Mouse (Mus musculus): ENCODE results near the gene Gtf3c4.

The Gtf3c4 gene

DNA sequence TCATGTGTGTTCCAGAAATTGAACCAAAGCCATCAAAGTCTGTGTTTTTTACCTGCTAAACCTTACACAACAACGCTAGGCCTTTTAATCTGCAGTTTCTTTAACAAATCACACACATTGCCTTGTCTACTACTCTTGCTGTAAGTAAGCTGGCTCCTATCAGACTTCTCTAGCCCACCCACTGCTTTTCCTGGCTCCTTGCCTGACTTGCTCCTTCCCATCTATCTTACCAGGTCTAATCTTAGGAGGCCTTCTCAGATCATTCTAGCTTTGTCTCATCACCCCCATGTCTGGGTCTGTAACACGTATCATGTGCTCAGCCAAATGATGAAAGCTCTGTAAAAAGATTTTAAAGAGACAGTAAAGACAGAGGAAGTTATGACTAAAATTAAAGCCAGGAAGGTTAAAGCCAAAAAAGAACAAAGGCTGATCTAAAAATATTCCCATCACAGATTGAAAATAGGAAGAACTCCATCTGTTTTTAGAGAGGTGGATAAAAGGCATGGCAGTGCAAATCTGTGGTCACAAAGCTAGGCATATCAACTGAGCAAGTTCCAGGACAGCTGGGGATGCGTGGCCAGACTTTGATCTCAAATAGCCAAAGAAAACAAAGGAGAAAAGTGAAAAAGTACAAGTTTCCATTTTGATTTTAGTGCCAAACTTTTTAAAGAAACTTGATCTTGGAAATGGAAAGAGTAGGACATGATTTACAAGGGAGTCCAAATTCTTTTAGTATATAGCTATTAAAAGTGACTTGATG is 3.8 kb downstream of the Gtf3c4 start:
- no peak for TF ChIP-seq GATA4 (IDR thresholded peaks at IDR 0.05; ENCODE audit: insufficient replicate concordance, low read length)

DNA sequence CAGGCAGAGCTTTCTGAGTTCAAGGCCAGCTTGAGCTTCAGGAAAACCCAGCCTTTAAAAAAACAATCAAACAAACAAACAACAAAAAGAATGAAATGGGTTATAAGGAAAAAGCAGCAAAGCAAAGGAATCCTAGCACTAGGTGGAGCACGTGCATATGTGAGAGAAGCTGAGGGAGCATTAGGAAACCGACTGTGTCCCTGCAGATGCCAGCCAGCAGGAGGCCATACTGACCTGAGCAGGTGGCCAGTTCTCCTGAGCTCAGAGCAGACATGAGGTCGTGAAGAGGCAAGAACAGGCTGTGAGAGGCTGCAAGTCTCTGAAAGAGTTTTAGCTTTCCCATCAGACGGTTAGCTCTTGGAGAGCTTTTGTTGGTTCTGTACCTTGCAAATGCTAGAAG is 10.9 kb downstream of the Gtf3c4 start:
- no peak for TF ChIP-seq GATA4 (IDR thresholded peaks at IDR 0.05; ENCODE audit: insufficient replicate concordance, low read length)

DNA sequence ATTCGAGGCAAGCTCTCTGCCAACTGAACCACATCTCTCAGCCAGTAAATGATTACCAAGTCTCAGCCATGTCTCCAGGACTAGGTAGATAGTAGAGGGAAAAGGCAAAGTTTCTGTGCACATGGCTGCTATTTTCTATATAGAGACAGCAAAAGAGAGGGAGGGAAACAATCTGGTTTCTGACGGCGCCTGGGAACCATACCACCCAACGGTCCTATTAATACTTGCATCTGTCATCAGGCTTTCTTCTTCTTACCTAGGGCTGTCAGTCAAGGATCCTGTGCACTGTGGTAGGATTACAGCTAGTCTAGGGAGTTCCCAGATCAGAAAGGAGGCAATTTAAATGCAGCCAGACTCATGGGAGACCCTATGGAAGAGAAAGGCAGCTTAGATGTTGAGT is 21.3 kb downstream of the Gtf3c4 start:
- no peak for TF ChIP-seq GATA4 (IDR thresholded peaks at IDR 0.05; ENCODE audit: insufficient replicate concordance, low read length)

DNA sequence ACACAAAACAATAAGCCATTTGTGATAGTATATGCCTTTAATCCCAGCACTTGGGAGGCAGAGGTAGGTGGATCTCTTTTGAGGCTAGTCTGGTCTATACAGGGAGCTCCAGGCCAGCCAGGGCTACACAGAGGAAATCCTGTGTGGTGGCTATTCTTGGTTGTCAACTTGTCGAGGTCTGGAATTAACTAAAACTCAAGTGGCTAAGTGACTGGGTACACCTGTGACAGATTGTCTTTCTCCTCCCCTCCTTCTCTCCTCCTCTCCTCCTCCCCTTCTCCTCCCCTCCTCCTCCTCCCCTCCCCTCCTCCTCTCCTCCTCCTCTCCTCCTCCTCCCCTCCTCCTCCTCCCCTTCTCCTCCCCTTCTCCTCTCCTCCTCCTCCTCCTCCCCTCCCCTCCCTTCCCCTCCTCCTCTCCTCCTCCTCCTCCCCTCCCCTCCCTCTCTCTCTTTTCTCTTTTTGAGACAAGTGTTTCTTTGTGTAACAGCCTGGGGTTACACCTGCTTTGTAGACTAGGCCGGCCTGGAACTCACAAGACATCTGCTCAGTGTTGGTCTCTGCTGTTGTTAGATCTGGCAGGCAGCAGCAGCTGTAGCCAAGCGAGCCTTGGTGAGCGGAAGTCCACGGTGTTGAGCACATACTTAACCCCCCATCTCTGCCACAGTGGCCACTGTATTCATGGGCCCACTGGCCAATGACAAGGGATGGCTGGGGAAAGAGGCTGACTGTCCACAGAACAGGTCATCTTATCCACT is 29.7 kb downstream of the Gtf3c4 start:
- TF ChIP-seq GATA4 (IDR thresholded peaks at IDR 0.05; ENCODE audit: insufficient replicate concordance, low read length) = no peak

DNA sequence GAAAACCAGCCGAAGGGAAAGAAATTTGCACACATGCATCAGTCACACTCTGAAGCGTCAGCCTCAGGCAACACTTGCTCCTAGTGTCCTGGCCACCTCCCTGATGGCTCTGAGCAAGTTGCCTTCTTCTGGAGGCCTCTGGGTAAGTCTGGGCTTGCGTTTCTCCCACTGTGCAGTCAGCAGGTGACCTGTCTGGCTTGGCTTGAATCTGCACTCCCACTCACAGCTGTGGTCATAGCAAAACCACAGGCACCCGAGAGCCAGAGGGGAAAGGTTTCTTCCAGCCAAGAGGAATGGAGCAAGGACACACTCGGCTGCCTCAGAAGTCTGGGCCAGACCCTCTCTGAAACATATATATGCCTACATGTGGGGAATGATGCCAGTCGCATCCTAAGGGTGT is 31.3 kb downstream of the Gtf3c4 start:
- TF ChIP-seq GATA4 (IDR thresholded peaks at IDR 0.05; ENCODE audit: insufficient replicate concordance, low read length) = no peak

DNA sequence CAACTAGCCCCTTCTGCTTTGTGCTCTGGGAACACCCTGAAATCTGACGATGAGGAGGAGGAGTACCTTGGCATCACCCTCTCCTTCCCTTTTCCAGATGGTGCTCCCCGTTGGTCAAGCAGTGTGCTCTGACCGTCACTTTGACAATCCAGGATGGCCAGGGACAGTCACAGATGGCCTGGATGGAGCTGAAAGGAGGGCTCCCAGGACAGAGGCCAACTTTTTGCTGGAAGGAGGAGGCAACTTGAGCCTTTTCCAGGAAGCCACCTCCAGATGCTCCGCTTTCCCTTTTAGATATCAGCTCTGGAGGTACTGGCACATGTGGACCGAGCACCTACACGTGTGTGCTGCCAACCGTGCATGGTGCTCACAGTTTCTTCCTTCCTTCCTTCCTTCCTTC is 36.8 kb downstream of the Gtf3c4 start:
- TF ChIP-seq GATA4 (IDR thresholded peaks at IDR 0.05; ENCODE audit: insufficient replicate concordance, low read length) = no peak

DNA sequence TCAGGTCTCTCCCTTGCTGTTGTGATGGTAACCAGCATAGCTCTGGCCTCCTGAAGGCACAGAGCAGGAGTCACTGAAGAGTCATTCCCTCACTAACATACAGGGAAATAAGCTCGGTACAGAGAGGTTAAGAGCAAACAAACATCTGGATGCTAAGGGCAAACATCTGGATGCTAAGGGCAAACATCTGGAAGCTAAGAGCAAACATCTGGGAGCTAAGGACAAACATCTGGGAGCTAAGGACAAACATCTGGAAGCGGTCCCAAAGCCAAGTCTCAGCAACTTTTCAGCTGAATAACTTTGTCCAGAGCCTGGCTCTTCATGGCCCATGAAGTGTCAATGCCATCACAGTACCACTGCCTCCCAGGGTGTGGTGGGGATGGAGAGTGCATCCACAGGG is 40.6 kb downstream of the Gtf3c4 start:
- TF ChIP-seq GATA4 (IDR thresholded peaks at IDR 0.05; ENCODE audit: insufficient replicate concordance, low read length) = no peak

DNA sequence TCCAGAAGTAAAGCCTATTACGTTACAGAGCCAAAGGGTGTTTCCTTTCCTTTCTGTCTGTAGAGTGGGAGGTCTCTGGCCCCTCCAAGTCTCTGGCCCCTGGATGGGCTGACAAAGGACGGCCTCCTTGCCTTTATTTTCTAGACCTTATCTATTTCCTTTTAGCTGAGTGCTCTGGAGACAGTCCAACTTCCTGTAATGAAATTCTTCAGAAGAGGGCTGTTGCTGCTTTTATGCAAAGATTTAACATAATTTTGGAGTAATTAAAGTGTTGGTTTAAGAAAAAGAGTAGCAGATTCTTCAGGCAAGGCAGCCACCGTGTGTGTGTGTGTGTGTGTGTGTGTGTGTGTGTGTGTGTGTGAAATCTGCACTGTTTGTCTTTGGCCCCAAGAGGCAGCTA is 41.8 kb downstream of the Gtf3c4 start:
- no peak for TF ChIP-seq GATA4 (IDR thresholded peaks at IDR 0.05; ENCODE audit: insufficient replicate concordance, low read length)

DNA sequence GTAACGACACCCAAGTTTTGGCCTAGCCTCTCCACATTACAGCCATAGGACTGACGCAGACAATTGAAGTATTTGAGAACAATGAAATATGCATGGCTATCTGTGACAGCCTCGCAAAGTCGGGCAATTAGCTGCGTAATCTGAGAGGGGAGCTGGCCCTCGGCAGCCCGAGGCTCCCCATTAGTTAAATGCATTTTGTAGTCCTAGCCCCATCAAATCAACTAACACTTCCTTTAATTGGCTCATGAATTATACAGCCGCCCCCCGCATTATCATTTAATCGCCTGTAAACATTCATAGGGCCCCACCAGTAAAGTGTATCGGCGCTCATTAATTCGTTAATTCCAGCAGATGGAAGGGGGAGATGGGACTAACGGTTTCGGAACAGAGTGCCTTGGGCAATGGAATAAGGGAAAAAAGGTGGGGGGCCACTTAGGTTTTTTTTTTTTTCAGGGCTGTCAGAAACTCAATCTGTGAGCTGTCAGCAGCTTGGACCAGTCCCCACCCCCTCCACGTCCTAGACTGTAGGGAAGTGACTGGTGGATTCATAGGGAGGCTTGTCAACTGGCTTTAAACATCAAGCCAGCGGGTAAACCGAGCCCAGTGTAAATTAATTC is 42.6 kb downstream of the Gtf3c4 start:
- no peak for TF ChIP-seq GATA4 (IDR thresholded peaks at IDR 0.05; ENCODE audit: insufficient replicate concordance, low read length)

DNA sequence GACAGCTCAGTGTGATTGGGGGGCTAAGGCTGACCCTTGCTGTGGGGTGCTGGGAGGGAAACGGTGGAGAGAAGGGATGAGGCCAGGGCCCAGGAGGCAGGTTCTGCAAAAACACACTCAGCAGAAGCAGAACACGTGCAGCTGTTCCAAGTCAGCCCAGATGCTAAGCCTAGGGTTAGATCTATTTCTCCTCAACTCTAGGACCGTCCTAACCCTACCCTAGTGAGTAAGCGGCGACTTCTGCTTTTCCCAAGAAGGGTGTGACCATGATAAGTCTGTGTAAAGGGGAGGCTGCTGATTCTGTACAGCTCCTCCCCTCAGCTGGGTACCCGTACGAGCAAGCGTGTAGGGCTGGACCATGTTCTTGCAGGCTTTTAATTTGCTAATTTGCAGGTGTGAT is 43.9 kb downstream of the Gtf3c4 start:
- no peak for TF ChIP-seq GATA4 (IDR thresholded peaks at IDR 0.05; ENCODE audit: insufficient replicate concordance, low read length)

DNA sequence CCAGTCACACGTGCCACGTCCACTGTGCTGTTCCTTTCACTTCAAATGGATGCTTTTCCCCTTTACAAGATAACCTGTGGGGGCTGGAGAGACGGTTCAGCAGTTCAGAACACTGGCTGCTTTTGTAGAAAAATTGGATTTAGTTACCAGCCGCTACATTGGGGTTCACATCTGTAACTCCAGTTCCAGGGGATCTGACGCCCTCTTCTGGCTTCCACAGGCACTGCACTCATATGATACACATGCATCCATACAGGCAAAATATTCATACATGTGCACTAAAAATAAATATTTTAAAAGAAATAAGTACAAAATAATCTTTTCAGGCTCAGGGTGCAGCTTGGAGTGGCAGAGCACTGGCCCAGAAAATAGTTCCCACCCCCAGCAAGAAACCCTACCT is 45.5 kb downstream of the Gtf3c4 start:
- no peak for TF ChIP-seq GATA4 (IDR thresholded peaks at IDR 0.05; ENCODE audit: insufficient replicate concordance, low read length)

DNA sequence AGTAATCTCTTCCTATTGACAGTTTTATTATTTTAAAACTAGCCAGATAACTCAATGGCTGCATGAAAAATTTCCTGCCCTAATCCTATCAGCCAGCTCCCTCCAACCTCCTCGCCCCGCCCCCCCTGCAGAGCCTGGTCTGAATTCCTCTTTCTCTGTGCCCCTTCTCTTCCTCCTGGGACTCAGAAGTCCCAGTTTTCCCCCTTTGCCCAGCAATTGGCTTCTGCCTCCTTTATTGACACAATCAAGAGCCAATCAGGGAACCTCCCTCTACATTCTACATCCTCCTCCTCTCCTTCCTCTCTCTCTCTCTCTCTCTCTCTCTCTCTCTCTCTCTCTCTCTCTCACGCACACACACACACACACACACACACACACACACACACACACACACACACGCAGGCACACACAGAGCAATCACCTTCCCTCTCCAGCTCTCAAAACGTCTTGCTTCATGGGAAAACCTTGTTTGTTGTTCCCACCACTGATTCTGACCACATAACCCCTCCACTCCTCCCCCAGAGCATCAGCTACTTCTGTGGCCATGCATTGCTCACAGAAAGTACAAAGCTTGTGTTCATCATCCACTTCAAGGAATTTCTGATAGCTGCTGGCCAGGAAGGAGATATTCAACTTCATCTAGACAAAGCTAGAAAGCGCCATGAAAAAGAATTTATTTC is 47.1 kb downstream of the Gtf3c4 start:
- TF ChIP-seq GATA4 (IDR thresholded peaks at IDR 0.05; ENCODE audit: insufficient replicate concordance, low read length) = no peak

DNA sequence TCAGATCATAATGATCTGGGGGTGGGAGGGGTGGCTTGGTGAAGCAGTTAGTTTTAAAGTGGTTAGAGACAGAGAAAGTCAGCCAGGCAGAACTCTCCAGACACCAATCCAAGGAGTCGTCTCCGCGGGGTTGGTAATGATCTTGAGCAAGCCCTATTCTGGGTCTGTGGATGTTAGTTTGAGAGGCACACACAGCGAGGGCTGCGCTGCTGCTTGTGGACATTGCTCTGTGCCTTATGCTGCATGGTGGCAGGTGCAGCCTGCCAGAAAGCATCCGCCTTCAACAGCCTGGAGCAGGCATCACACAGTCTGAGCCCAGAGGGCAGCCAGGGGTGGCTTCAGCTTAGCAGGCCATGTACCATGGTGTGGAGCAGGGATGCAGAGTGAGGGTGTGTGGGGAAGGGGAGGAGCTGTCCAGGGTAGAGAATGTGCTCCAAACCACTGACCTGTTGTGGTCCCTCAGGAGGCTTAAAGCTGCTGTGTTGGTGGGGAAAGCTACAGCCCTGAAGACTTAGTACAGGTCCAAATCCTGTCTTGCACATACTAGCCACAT is 53.0 kb downstream of the Gtf3c4 start:
- no peak for TF ChIP-seq GATA4 (IDR thresholded peaks at IDR 0.05; ENCODE audit: insufficient replicate concordance, low read length)

DNA sequence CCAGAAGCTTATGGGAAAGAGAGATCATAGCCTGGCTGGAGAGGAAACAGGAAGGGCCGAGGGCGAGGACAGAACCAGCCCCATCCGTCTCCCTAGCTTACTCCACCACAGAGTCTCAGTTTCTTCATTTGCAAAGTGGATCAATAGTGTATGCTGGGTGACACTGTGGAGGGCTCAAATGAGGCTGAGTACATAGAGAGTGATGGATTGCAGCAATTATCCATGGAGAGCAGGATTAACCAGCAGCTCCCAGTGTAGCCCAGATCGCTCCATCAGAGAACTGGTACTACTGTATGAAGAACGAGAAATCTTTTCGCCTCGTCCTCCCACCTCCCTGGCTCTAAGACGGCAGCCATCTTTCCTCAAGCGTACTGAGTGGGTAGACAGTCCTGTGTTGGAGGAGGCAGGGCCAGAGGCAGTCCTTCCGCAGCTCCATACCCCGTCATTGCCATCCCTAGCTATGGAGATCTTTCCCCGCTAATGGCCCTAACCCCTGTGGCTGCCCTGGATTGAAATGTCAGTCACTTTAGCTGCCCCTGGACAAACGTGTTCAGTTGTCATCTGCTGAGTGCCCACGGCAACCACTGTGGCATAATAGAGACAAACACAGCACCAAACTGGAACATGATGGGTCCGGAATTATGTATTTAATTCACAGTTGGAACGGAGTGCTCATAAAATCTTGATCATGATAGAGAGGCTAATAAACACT is 53.6 kb downstream of the Gtf3c4 start:
- no peak for TF ChIP-seq GATA4 (IDR thresholded peaks at IDR 0.05; ENCODE audit: insufficient replicate concordance, low read length)

DNA sequence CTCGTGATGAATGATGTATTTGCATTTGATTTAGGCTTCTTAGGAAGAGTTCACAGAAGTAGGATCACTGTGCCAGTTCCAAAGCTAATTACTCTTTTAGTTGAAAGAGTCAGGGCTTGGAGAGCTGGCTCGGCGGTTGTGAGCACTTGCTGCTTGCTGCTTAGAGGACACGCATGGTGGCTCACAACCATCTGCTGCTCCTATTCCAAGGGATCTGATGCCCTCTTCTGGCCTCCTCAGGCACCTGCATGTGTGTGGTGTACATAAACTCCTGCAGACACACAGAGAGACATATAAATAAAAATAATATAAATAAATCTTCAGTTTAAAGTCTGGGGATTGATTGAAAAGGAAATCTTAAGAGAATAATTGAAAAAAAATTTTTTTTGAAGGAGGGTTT is 58.9 kb downstream of the Gtf3c4 start:
- TF ChIP-seq GATA4 (IDR thresholded peaks at IDR 0.05; ENCODE audit: insufficient replicate concordance, low read length) = no peak
